14 mouse cellular contexts compared by ENCODE assay signal in genomic region chr1:42702984-42703383, GRCm38 (mm10). TPM values are rescaled to one million over a fixed set of nuclear protein-coding genes. Genes with fewer than 3 reads are reported as not detected.
A peak's percentile ranks its signal among the peaks of the same experiment; 100 is the strongest.
DNase-seq lines count a peak whose midpoint lies in the region; ATAC-seq lines count a peak whose summit lies in the region.
"Had no signal": no experiment of that assay in that cellular context is flagged by ENCODE, and none has a peak within 500 bp of the region (broad histone marks: within the 10 kb centered on the region; RNA-seq: fewer than 3 reads in every experiment).

No protein-coding gene starts in this region.

- peak overlapping the region; percentile 41 for H3K4me2 ChIP-seq in kidney, embryonic 15.5 days
- H3K4me2 ChIP-seq in hindbrain, embryonic 15.5 days: peak overlapping the region; percentile 58
- H3K4me2 ChIP-seq in neural tube, embryonic 12.5 days (replicated peaks): peak overlapping the region; percentile 72

- H3K27ac ChIP-seq in kidney, embryonic 15.5 days: peak overlapping the region; percentile 79
- H3K27ac ChIP-seq in forebrain, embryonic 10.5 days: peak overlapping the region; percentile 89
- H3K27ac ChIP-seq in hindbrain, embryonic 15.5 days (replicated peaks): peak overlapping the region; percentile 69
- H3K27ac ChIP-seq in neural tube, embryonic 12.5 days: 0 out of 2 replicates have a peak overlapping the region, but pooled peaks have one; percentile 78

- H3K27me3 ChIP-seq in kidney, embryonic 15.5 days: peaks cover 94% of the 10 kb centered on the region
- peaks cover 97% of the 10 kb centered on the region for H3K27me3 ChIP-seq in forebrain, embryonic 10.5 days (ENCODE audit: poor library complexity, severe bottlenecking)
- no peaks in the 10 kb centered on the region for H3K27me3 ChIP-seq in hindbrain, embryonic 15.5 days
- peaks cover 14% of the 10 kb centered on the region for H3K27me3 ChIP-seq in neural tube, embryonic 12.5 days (replicated peaks)

- H3K36me3 ChIP-seq in kidney, embryonic 15.5 days: no peaks in the 10 kb centered on the region
- peaks cover 43% of the 10 kb centered on the region for H3K36me3 ChIP-seq in forebrain, embryonic 10.5 days (replicated peaks)
- no peaks in the 10 kb centered on the region for H3K36me3 ChIP-seq in hindbrain, embryonic 15.5 days
- H3K36me3 ChIP-seq in neural tube, embryonic 12.5 days: peaks cover 17% of the 10 kb centered on the region

- under 1% methylated on average over 9 of the region's 9 CpGs for WGBS in kidney, embryonic 15.5 days
- 2% methylated on average over 9 of the region's 9 CpGs for WGBS in forebrain, embryonic 10.5 days
- WGBS in hindbrain, embryonic 15.5 days: 8% methylated on average over 9 of the region's 9 CpGs
- WGBS in neural tube, embryonic 12.5 days: under 1% methylated on average over 9 of the region's 9 CpGs

- peak overlapping the region; percentile 22 for H3K4me3 ChIP-seq in kidney, embryonic 15.5 days (replicated peaks)
- peak overlapping the region; percentile 94 for H3K4me3 ChIP-seq in forebrain, embryonic 10.5 days
- H3K4me3 ChIP-seq in hindbrain, embryonic 15.5 days: peak overlapping the region; percentile 31
- H3K4me3 ChIP-seq in neural tube, embryonic 12.5 days: peak overlapping the region; percentile 24

- no peaks in the 10 kb centered on the region for H3K9me3 ChIP-seq in kidney, embryonic 15.5 days (replicated peaks)
- H3K9me3 ChIP-seq in forebrain, embryonic 10.5 days: no peaks in the 10 kb centered on the region
- H3K9me3 ChIP-seq in hindbrain, embryonic 15.5 days: no peaks in the 10 kb centered on the region
- H3K9me3 ChIP-seq in neural tube, embryonic 12.5 days: no peaks in the 10 kb centered on the region

- no peak for DNase-seq in kidney, adult 11 months
- no peak for DNase-seq in forebrain, embryonic 10.5 days (ENCODE audit: extremely low spot score, low spot score)
- DNase-seq in heart, postnatal 4 days: no peak
- no peak for DNase-seq in testis, postnatal 10 days (ENCODE audit: low spot score)
- DNase-seq in gastrocnemius, adult 8-10 months (ENCODE audit: low spot score in 2 of 2): no peak
- DNase-seq: B cell, adult 2 months; lung, adult 18-20 months had no signal

- no peak overlapping the region for H3K9ac ChIP-seq in kidney, embryonic 15.5 days
- peak overlapping the region; percentile 36 for H3K9ac ChIP-seq in hindbrain, embryonic 15.5 days
- peak overlapping the region; percentile 56; the same call in 1 of the 2 replicates for H3K9ac ChIP-seq in neural tube, embryonic 12.5 days

- peaks cover 33% of the 10 kb centered on the region for H3K4me1 ChIP-seq in kidney, embryonic 15.5 days
- peaks cover 83% of the 10 kb centered on the region for H3K4me1 ChIP-seq in forebrain, embryonic 10.5 days
- H3K4me1 ChIP-seq in hindbrain, embryonic 15.5 days (replicated peaks): peaks cover 51% of the 10 kb centered on the region
- H3K4me1 ChIP-seq in neural tube, embryonic 12.5 days: peaks cover 45% of the 10 kb centered on the region

- no peak for ATAC-seq in kidney, embryonic 15.5 days (replicated peaks; ENCODE audit: low FRiP score)
- no peak for ATAC-seq in hindbrain, embryonic 15.5 days (ENCODE audit: low FRiP score, low read depth)
- ATAC-seq in neural tube, embryonic 12.5 days (ENCODE audit: low FRiP score, low read depth): no peak
- ATAC-seq: intestine, embryonic 16.5 days had no signal

RNA-seq across cellular contexts. Expression of gene Pou3f3, which starts 7.4 kb away (rescaled TPM):
- 8.9 and 9.2 TPM in 2 replicates for polyA plus RNA-seq in kidney, embryonic 15.5 days (2015; fragmentation: Nextera tagmentation; extraction: Ambion mirVana)
- polyA plus RNA-seq in forebrain, embryonic 10.5 days (2016; fragmentation: Nextera tagmentation; extraction: Ambion mirVana): 13.4 and 14.4 TPM in 2 replicates
- 11.0 and 16.4 TPM in 2 replicates for polyA plus RNA-seq in hindbrain, embryonic 15.5 days (2015; fragmentation: Nextera tagmentation; extraction: Ambion mirVana)
- 17.2 and 17.8 TPM in 2 replicates for polyA plus RNA-seq in neural tube, embryonic 12.5 days (2016; fragmentation: Nextera tagmentation; extraction: Ambion mirVana)
- total RNA-seq in heart, postnatal 4 days (2021): under 1 TPM in 1 of 2 experiments, not detected in 1; 0.02 TPM
- total RNA-seq in gastrocnemius, adult 8-10 months (2022): under 1 TPM in 1 of 4 experiments, not detected in 3; 0.04 TPM
- total RNA-seq: megakaryocyte, adult 5-6 weeks had no signal
- polyA plus RNA-seq: heart, embryonic 14.5 days; small intestine, adult 2 months had no signal

Comparison
In these comparisons a context has a peak if more than half of its experiments do, and no peak if none do; other contexts are left out.
1. H3K4me3 ChIP-seq: peak in every context shown above with its lines; median percentile 94 in forebrain, embryonic 10.5 days; 31 in hindbrain, embryonic 15.5 days; 24 in neural tube, embryonic 12.5 days; 22 in kidney, embryonic 15.5 days.